14 mouse cellular contexts compared by ENCODE assay signal in genomic region chr4:138045809-138046208, GRCm38 (mm10). TPM values are rescaled to one million over a fixed set of nuclear protein-coding genes. Genes with fewer than 3 reads are reported as not detected.
A peak's percentile ranks its signal among the peaks of the same experiment; 100 is the strongest.
DNase-seq lines count a peak whose midpoint lies in the region; ATAC-seq and TF ChIP-seq lines count a peak whose summit lies in the region.
"Had no signal": no experiment of that assay in that cellular context is flagged by ENCODE, and none has a peak within 500 bp of the region (broad histone marks: within the 10 kb centered on the region; RNA-seq: fewer than 3 reads in every experiment).

No protein-coding gene starts in this region.

- no peak overlapping the region for H3K4me3 ChIP-seq in liver, adult 2 months (ENCODE audit: insufficient read depth, low read depth, low read length)
- H3K4me3 ChIP-seq in E14TG2a.4 (replicated peaks; ENCODE audit: low read length), result no peak overlapping the region
- no peak overlapping the region for H3K4me3 ChIP-seq in cortical plate, adult 2 months (ENCODE audit: insufficient read depth, low read length)
- H3K4me3 ChIP-seq: embryonic facial prominence, embryonic 10.5 days; heart, embryonic 10.5 days; hindbrain, embryonic 15.5 days; myocyte had no signal

- no peaks in the 10 kb centered on the region for H3K4me1 ChIP-seq in liver, adult 2 months (ENCODE audit: control insufficient read depth, insufficient read depth, low read length)
- peaks cover 4% of the 10 kb centered on the region; the same call in 1 of the 2 replicates for H3K4me1 ChIP-seq in E14TG2a.4 (replicated peaks; ENCODE audit: low read depth, low read length)
- H3K4me1 ChIP-seq in cortical plate, adult 2 months (ENCODE audit: control insufficient read depth, insufficient read depth, low read length), result peaks cover 5% of the 10 kb centered on the region
- H3K4me1 ChIP-seq: embryonic facial prominence, embryonic 10.5 days; heart, embryonic 10.5 days had no signal

- peak; percentile 49 for DNase-seq in CD4-positive, CD25-positive, alpha-beta regulatory T cell, adult 2 months (ENCODE audit: low read depth, low spot score)
- no peak for DNase-seq in liver, adult 2 months (ENCODE audit: extremely low read depth, low read depth, low spot score)
- no peak for DNase-seq in liver
- no peak for DNase-seq in retina, postnatal 1 day
- DNase-seq in gastrocnemius, adult 18-20 months (ENCODE audit: low spot score), result no peak
- DNase-seq: cerebellum, adult 18-20 months had no signal

- H3K79me2 ChIP-seq in liver, adult 2 months (ENCODE audit: control insufficient read depth, insufficient read depth, low read length), result peaks cover 11% of the 10 kb centered on the region; the same call in 1 of the 2 replicates

- H3K9ac ChIP-seq in liver, adult 2 months (ENCODE audit: low read depth, low read length), result no peak overlapping the region
- H3K9ac ChIP-seq: hindbrain, embryonic 15.5 days had no signal

- TF ChIP-seq POLR2A in liver, adult 2 months (IDR thresholded peaks at IDR 0.05; ENCODE audit: extremely low read depth, insufficient read depth, low read length), result no peak
- no peak for TF ChIP-seq POLR2A in cortical plate, adult 2 months (IDR thresholded peaks at IDR 0.05; ENCODE audit: extremely low read depth, insufficient read depth, low read length)

- 95% methylated on average over 1 of the region's 1 CpGs for WGBS in liver, adult 2 months

- TF ChIP-seq CTCF in liver, adult 2 months (IDR thresholded peaks at IDR 0.05; ENCODE audit: low read depth, low read length), result peak; percentile 58
- peak; percentile 88 for TF ChIP-seq CTCF in E14TG2a.4 (conservative IDR thresholded peaks at IDR 0.05; ENCODE audit: low read length)
- peak; percentile 21; the same call in 1 of the 2 replicates for TF ChIP-seq CTCF in cortical plate, adult 2 months (IDR thresholded peaks at IDR 0.05; ENCODE audit: extremely low read depth, insufficient read depth, low read length)

- ATAC-seq in CD4-positive, CD25-positive, alpha-beta regulatory T cell, adult 4 months, result no peak
- ATAC-seq: forebrain, embryonic 16.5 days had no signal

- H3K27me3 ChIP-seq in liver, adult 2 months (ENCODE audit: control insufficient read depth, insufficient read depth, low read length), result no peaks in the 10 kb centered on the region
- H3K27me3 ChIP-seq in E14TG2a.4 (ENCODE audit: insufficient read depth, low read length), result no peaks in the 10 kb centered on the region
- H3K27me3 ChIP-seq: hindbrain, embryonic 15.5 days had no signal

- H3K9me3 ChIP-seq in E14TG2a.4 (ENCODE audit: low read length), result no peaks in the 10 kb centered on the region
- H3K9me3 ChIP-seq: heart, embryonic 10.5 days; hindbrain, embryonic 15.5 days had no signal

- H3K36me3 ChIP-seq in liver, adult 2 months (ENCODE audit: control insufficient read depth, insufficient read depth, low read length), result peaks cover 8% of the 10 kb centered on the region; the same call in 1 of the 2 replicates
- peaks cover 21% of the 10 kb centered on the region; the same call in 1 of the 2 replicates for H3K36me3 ChIP-seq in E14TG2a.4 (ENCODE audit: insufficient read depth, low read length)

- H3K27ac ChIP-seq in liver, adult 2 months (replicated peaks; ENCODE audit: insufficient read depth, low read depth, low read length), result no peak overlapping the region
- no peak overlapping the region for H3K27ac ChIP-seq in cortical plate, adult 2 months (ENCODE audit: insufficient read depth, low read length)
- H3K27ac ChIP-seq: embryonic facial prominence, embryonic 10.5 days; heart, embryonic 10.5 days; hindbrain, embryonic 15.5 days had no signal

RNA-seq across cellular contexts. Expression of gene Eif4g3, which starts 53.0 kb away (rescaled TPM):
- polyA plus RNA-seq in CD4-positive, CD25-positive, alpha-beta regulatory T cell, adult 4 months (2017; shearing (Covaris generic)), result 10 to 100 TPM; 42.5 to 49.0 TPM
- total RNA-seq in liver, adult 2 months (2014; rRNA removed), result 9.7 and 11.9 TPM in 2 replicates
- 11.8 and 17.0 TPM in 2 replicates for polyA plus RNA-seq in liver, adult 2 months (2012; rRNA removed)
- polyA plus RNA-seq in cortical plate, adult 2 months (2012; rRNA removed), result 148 and 164 TPM in 2 replicates
- total RNA-seq in gastrocnemius, adult 18-20 months (2021), result 100 to 1,000 TPM; 115 to 117 TPM

Comparison
In these comparisons a context has a peak if more than half of its experiments do, and no peak if none do; other contexts are left out.
1. CTCF ChIP-seq: peak in every context shown above with its lines; median percentile 88 in E14TG2a.4; 58 in liver, adult 2 months; 21 in cortical plate, adult 2 months.